Mouse (Mus musculus): ENCODE measurements around the gene Zfp113. TPM values are rescaled to one million over a fixed set of nuclear protein-coding genes. Genes with fewer than 3 reads are reported as not detected.
"Not testable (repeated sequence)": the region's sequence is repeated elsewhere in the genome, so short reads cannot be mapped to it uniquely, and the experiment has no call there.

Gene Zfp113
- total RNA-seq, 2 experiments from 2014 or later: 14.0 to 14.5 TPM

- DNase-seq: no peak
Measured at GRCm38 (mm10) chr5:138137257-138137656, 18.3 kb downstream of the Zfp113 start.

- DNase-seq: no peak
Measured at GRCm38 (mm10) chr5:138132425-138133064, 23.0 kb downstream of the Zfp113 start.

DNA sequence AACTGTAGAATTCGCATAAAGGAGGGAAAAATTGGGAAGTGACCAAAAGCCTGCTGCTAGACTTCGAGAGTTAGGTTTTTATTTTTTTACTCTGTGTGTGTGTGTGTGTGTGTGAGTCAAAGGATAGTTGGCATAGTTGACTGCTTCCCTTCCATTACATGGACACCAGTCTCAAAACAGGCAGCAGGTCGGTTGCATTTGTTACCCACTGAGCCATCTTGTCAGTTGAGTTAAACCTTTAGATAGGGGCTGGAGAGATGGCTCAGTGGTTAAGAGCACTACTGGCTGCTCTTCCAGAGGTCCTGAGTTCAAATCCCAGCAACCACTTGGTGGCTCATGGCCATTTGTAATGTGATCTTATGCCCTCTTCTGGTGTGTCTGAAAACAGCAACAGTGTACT lies 37.5 kb downstream of the Zfp113 start:
- DNase-seq: no peak

GRCm38 (mm10) chr5:138117199-138118015 lies 38.1 kb downstream of the Zfp113 start:
- no peak for DNase-seq

- peak; percentile 88 to 92 for DNase-seq
Measured at GRCm38 (mm10) chr5:138116255-138117198, 39.0 kb downstream of the Zfp113 start, which contains the start of gene Zscan21. Zscan21 (plus strand) TSS chr5:138116903.

- DNase-seq: not testable (repeated sequence)
Measured at GRCm38 (mm10) chr5:138109847-138110396, 45.6 kb downstream of the Zfp113 start.

GRCm38 (mm10) chr5:138107130-138107529 lies 48.4 kb downstream of the Zfp113 start:
- no peak for DNase-seq

DNA sequence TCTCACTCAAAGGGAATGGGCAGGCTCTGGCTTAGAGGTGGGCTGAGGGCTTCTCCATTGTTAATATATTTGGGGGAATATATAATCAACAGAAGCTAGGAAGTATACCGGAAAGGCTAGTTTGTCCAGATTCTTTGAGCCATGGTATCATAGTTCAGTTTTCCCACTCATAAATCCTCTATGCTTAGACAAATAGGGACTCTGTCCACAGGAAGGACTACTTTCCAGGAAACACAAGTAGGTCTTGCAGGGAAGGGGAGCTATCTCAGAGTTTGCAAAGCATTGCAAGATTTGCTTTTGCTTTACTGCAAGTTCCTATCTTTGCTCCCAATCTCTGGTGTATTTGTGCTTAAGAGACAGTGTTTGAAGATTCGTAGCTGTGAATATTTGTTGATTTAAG lies 50.6 kb downstream of the Zfp113 start:
- DNase-seq: no peak

- no peak for DNase-seq
Measured at GRCm38 (mm10) chr5:138094474-138094873, 61.1 kb downstream of the Zfp113 start.

DNA sequence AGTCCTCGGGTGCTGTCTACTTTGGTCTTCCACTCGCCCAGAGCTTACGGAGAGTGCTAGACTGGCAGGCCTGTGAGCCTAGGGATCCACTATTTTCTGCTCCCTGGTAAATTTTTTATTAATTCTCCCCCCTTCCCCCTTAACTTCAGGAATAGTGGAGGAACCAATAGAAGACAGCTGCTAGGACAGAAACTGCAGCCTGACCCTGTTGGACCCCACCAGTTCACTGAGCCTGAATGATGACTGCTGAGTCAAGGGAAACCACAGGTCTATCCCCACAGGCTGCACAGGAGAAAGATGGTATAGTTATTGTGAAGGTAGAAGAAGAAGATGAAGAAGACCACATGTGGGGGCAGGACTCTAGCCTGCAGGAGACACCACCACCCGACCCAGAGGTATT lies 62.8 kb downstream of the Zfp113 start:
- no peak for DNase-seq

- no peak for DNase-seq
Measured at GRCm38 (mm10) chr5:138090737-138091136, 64.8 kb downstream of the Zfp113 start.

DNA sequence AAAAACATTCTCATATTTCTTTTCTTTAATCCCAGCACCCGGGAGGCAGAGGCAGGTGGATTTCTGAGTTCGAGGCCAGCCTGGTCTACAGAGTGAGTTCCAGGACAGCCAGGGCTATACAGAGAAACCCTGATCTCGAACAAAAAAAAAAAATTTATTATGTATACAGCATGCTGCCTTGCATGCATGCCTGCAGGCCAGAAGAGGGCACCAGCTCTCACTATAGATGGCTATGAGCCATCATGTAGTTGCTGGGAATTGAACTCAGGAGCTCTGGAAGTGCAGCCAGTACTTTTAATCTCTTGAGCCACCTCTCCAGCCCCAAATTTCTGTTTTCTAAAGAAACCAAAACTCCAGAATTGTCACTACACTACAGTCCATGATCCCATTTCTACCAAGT lies 65.3 kb downstream of the Zfp113 start:
- DNase-seq: no peak

Small RNA genes lying within 50 kb of the gene (microRNA-seq; reads per million reads assigned to microRNA genes)
- gene Mir106b: 379 to 490 reads per million in 2 experiments
- gene Mir25: 62.4 to 84.8 reads per million in 2 experiments
- 1,508 to 2,429 reads per million in 2 experiments for gene Mir93

Other genes starting within 250 kb of the Zfp113 start
- under 1 TPM in 1 of 2 experiments, not detected in 1; 0.25 TPM for gene Cyp3a13, start 234.1 kb downstream of the Zfp113 start, total RNA-seq (2021)
- gene Gjc3, start 192.6 kb downstream of the Zfp113 start, total RNA-seq (2021): 10 to 100 TPM; 26.5 to 31.6 TPM
- not detected for gene Azgp1, start 174.2 kb downstream of the Zfp113 start, total RNA-seq (2021)
- gene Smok3a, start 134.5 kb downstream of the Zfp113 start, total RNA-seq (2021): not detected
- not detected for gene Smok3b, start 134.3 kb downstream of the Zfp113 start, total RNA-seq (2021)
- gene Smok3c, start 102.5 kb downstream of the Zfp113 start, total RNA-seq (2021): not detected
- gene Zkscan1, start 70.7 kb downstream of the Zfp113 start, total RNA-seq (2021): 10 to 100 TPM; 41.5 to 41.9 TPM
- 10 to 100 TPM; 14.5 to 15.2 TPM for gene Zscan21, start 38.8 kb downstream of the Zfp113 start, total RNA-seq (2021)
- gene Cops6, start 5.3 kb upstream of the Zfp113 start, total RNA-seq (2021): 100 to 1,000 TPM; 136 to 139 TPM
- 10 to 100 TPM; 19.3 to 29.6 TPM for gene Ap4m1, start 16.3 kb upstream of the Zfp113 start, total RNA-seq (2021)
- 10 to 100 TPM; 14.5 to 17.4 TPM for gene Mcm7, start 16.7 kb upstream of the Zfp113 start, total RNA-seq (2021)
- gene Taf6, start 31.7 kb upstream of the Zfp113 start, total RNA-seq (2021): 10 to 100 TPM; 37.9 to 44.4 TPM
- 10 to 100 TPM; 15.0 to 16.8 TPM for gene Cnpy4, start 31.7 kb upstream of the Zfp113 start, total RNA-seq (2021)
- gene Mblac1, start 38.6 kb upstream of the Zfp113 start, total RNA-seq (2021): 1 to 10 TPM; 8.2 to 8.6 TPM
- gene Nxpe5, start 70.2 kb upstream of the Zfp113 start, total RNA-seq (2021): under 1 TPM in 1 of 2 experiments, not detected in 1; 0.25 TPM
- gene Lamtor4, start 99.7 kb upstream of the Zfp113 start, total RNA-seq (2021): 10 to 100 TPM; 54.5 to 58.7 TPM
- 10 to 100 TPM; 70.0 to 73.7 TPM for gene BC037034, start 108.3 kb upstream of the Zfp113 start, total RNA-seq (2021)
- 1 to 10 TPM; 3.2 to 3.7 TPM for gene Gal3st4, start 117.1 kb upstream of the Zfp113 start, total RNA-seq (2021)
- gene Gm43720, start 124.2 kb upstream of the Zfp113 start, total RNA-seq (2021): not detected
- 1 to 10 TPM; 2.1 to 3.1 TPM for gene Gpc2, start 124.3 kb upstream of the Zfp113 start, total RNA-seq (2021)
- 1 to 10 TPM in 1 of 2 experiments, under 1 TPM in 1; 0.77 to 1.3 TPM for gene Stag3, start 124.5 kb upstream of the Zfp113 start, total RNA-seq (2021)
- not detected for gene Pvrig, start 186.2 kb upstream of the Zfp113 start, total RNA-seq (2021)